Mouse (Mus musculus) gastrocnemius, adult 8-10 months (tissue): Measurements from ENCODE around the gene Gap43. TPM values are rescaled to one million over a fixed set of nuclear protein-coding genes. Genes with fewer than 3 reads are reported as not detected.
A peak's percentile ranks its signal among the peaks of the same experiment; 100 is the strongest.
"Not testable (repeated sequence)": the region's sequence is repeated elsewhere in the genome, so short reads cannot be mapped to it uniquely, and the experiment has no call there.

Experiments used
- DNase-seq, 2 experiments: peaks; one replicate each; pipeline ENCODE4 v3.0.0; 2022; ENCODE audit warnings: low spot score in 2 of 2
- total RNA-seq, 4 experiments: library from RNA; stranded (reverse); gene quantifications; 2 replicates each; pipeline ENCODE4 v1.2.4; 2022

Gene Gap43
- total RNA-seq, 4 experiments from 2014 or later = 0.27 to 0.46 TPM; not detected in 2

- no peak for DNase-seq
These were observed 46.0 kb downstream of the Gap43 start for GRCm38 (mm10) chr16:42294481-42294880.

- no peak for DNase-seq
These were observed 46.4 kb downstream of the Gap43 start for GRCm38 (mm10) chr16:42294056-42294455.

GRCm38 (mm10) chr16:42291572-42291971 is 48.9 kb downstream of the Gap43 start:
- no peak for DNase-seq

- DNase-seq = no peak
These were observed 56.4 kb downstream of the Gap43 start for GRCm38 (mm10) chr16:42284005-42284404.

- no peak for DNase-seq
These were observed 62.7 kb downstream of the Gap43 start for GRCm38 (mm10) chr16:42277713-42278112.

GRCm38 (mm10) chr16:42277268-42277667 is 63.2 kb downstream of the Gap43 start:
- no peak for DNase-seq

- DNase-seq = peak; percentile 29 to 32
These were observed 64.0 kb downstream of the Gap43 start for GRCm38 (mm10) chr16:42276216-42277141.

- no peak for DNase-seq
These were observed 64.8 kb downstream of the Gap43 start for GRCm38 (mm10) chr16:42275518-42276215.

GRCm38 (mm10) chr16:42271213-42271612 is 69.2 kb downstream of the Gap43 start:
- no peak for DNase-seq

GRCm38 (mm10) chr16:42269587-42269967 is 70.9 kb downstream of the Gap43 start:
- no peak for DNase-seq

- DNase-seq = peak in 1 of 2 experiments; percentile 17
These were observed 71.4 kb downstream of the Gap43 start for GRCm38 (mm10) chr16:42268843-42269586.

- no peak for DNase-seq
These were observed 75.3 kb downstream of the Gap43 start for GRCm38 (mm10) chr16:42265185-42265584.

- no peak for DNase-seq
These were observed 77.4 kb downstream of the Gap43 start for GRCm38 (mm10) chr16:42262935-42263542.

GRCm38 (mm10) chr16:42255693-42256092 is 84.8 kb downstream of the Gap43 start:
- no peak for DNase-seq

- no peak for DNase-seq
These were observed 85.2 kb downstream of the Gap43 start for GRCm38 (mm10) chr16:42255222-42255621.

- no peak for DNase-seq
These were observed 88.2 kb downstream of the Gap43 start for GRCm38 (mm10) chr16:42252252-42252651.

- DNase-seq = not testable (repeated sequence)
These were observed 96.3 kb downstream of the Gap43 start for GRCm38 (mm10) chr16:42244121-42244520.

GRCm38 (mm10) chr16:42231306-42231705 is 109.1 kb downstream of the Gap43 start:
- no peak for DNase-seq
